Mouse (Mus musculus) intestine, postnatal 0 days (tissue): Measurements from ENCODE around the gene Itgb8. TPM values are rescaled to one million over a fixed set of nuclear protein-coding genes. Genes with fewer than 3 reads are reported as not detected.

Experiments used
- ATAC-seq: fragments of 200-750 bp; cut with Nextera tagmentation; 2 replicates; pipeline ENCODE4 v1.8.0; 2017; ENCODE audit warnings: mild to moderate bottlenecking, moderate TSS enrichment, moderate library complexity
- H3K27ac ChIP-seq: fragments of 300-500 bp; sonication (generic); 2 replicates; pipeline ENCODE4 v1.5.1; 2014; ENCODE audit warnings: mild to moderate bottlenecking, low read depth, low read length, moderate library complexity
- H3K27me3 ChIP-seq: fragments of 300-500 bp; sonication (generic); replicated peaks from 2 replicates; pipeline ENCODE4 v1.6.1; 2014; ENCODE audit warnings: low read length, mixed read lengths; ENCODE audit not compliant: control insufficient read depth, insufficient read depth
- H3K36me3 ChIP-seq: fragments of 300-500 bp; sonication (generic); 2 replicates; pipeline ENCODE4 v1.6.1; 2014; ENCODE audit warnings: mild to moderate bottlenecking, moderate library complexity; ENCODE audit not compliant: control insufficient read depth, insufficient read depth
- H3K4me1 ChIP-seq: fragments of 300-500 bp; sonication (generic); replicated peaks from 2 replicates; pipeline ENCODE4 v1.6.1; 2014; ENCODE audit warnings: antibody characterized with exemption, low read length, mixed read lengths; ENCODE audit not compliant: control insufficient read depth, insufficient read depth
- H3K4me2 ChIP-seq: fragments of 300-500 bp; sonication (generic); replicated peaks from 2 replicates; pipeline ENCODE4 v1.6.1; 2014; ENCODE audit warnings: low read depth, mild to moderate bottlenecking, moderate library complexity
- H3K4me3 ChIP-seq: fragments of 300-500 bp; sonication (generic); 2 replicates; pipeline ENCODE4 v1.5.1; 2014; ENCODE audit warnings: low read depth, low read length
- H3K9ac ChIP-seq: fragments of 300-500 bp; sonication (generic); 2 replicates; pipeline ENCODE4 v1.6.1; 2014; ENCODE audit warnings: mild to moderate bottlenecking, low read depth, low read length
- H3K9me3 ChIP-seq: fragments of 300-500 bp; sonication (generic); 2 replicates; pipeline ENCODE4 v1.6.1; 2016; ENCODE audit warnings: mixed run types; ENCODE audit not compliant: control insufficient read depth
- CTCF ChIP-seq: sonication (generic); IDR thresholded peaks from 2 replicates; pipeline ENCODE4 v1.5.1; 2016; ENCODE audit warnings: low read depth, mild to moderate bottlenecking, control low read depth, antibody characterized with exemption, moderate library complexity
- WGBS: fragments of 180-500 bp; shearing (Covaris S2); extraction: QIAGEN DNeasy Blood & Tissue Kit; methylation state at CpG from one replicate; pipeline ENCODE4 v1.1.7; 2014; 5-methylcytosine and 5-hydroxymethylcytosine counted together
- polyA plus RNA-seq: library from polyadenylated mRNA; unstranded; fragments of >200 nt; fragmentation: Nextera tagmentation; extraction: Ambion mirVana; gene quantifications from 2 replicates; pipeline ENCODE4 v1.2.1, GENCODE M21; 2015

Gene Itgb8
- polyA plus RNA-seq, 1 experiment from 2014 or later, result 1.1 TPM

DNA sequence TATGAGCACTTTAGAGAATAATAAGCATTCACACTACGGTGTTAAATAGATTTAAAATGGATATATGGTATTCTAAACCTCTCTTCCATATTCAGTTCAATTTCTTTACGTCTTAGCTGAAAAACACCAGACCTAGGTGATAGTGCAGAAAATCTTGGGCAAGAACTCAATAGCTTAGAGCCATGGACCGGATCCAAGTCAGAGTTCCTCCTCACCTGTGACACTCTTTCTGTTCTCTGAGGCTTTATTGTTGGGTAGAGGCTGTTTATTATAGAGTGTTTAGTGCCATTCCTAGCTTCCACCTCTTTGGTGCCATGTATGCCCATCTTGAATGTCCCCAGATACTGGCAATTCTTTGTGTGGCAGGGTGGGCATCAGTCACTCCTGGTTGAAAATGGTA lies 25.9 kb upstream of the Itgb8 start:
- no peak overlapping the region for H3K9ac ChIP-seq
- WGBS, result 89% methylated on average over 3 of the region's 3 CpGs
- no peak for ATAC-seq

DNA sequence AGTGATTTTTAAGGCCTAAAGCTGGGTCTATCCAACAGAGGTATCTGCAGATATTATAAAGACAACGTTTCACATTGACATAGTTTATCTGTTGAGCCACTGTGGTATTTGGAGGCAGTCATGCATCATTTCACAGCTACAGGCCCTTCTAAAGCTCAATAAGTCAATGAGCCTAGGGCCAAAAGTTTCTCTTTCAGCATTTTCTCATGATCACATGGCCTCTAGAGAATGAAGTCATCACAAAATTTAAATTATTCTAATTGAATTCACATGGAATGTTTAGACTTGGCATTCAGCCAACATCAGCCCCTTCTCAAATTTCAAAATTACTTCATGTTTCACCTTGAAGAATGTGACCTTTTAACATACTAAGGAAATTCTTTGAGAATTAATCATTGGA lies 10.0 kb upstream of the Itgb8 start:
- H3K27me3 ChIP-seq, result no peaks in the 10 kb centered on the region
- ATAC-seq, result no peak
- H3K27ac ChIP-seq, result no peak overlapping the region
- no peaks in the 10 kb centered on the region for H3K4me1 ChIP-seq
- WGBS, result 47% methylated on average over 1 of the region's 1 CpGs
- no peak overlapping the region for H3K4me3 ChIP-seq
- no peak for TF ChIP-seq CTCF
- no peaks in the 10 kb centered on the region for H3K9me3 ChIP-seq
- no peak overlapping the region for H3K9ac ChIP-seq
- H3K36me3 ChIP-seq, result no peaks in the 10 kb centered on the region
- H3K4me2 ChIP-seq, result no peak overlapping the region

More for the DNA sequence above, 25.9 kb upstream of the Itgb8 start:
- no peak overlapping the region for H3K27ac ChIP-seq
- H3K36me3 ChIP-seq, result no peaks in the 10 kb centered on the region
- H3K9me3 ChIP-seq, result no peaks in the 10 kb centered on the region
- no peak for TF ChIP-seq CTCF
- no peak overlapping the region for H3K4me3 ChIP-seq
- H3K4me1 ChIP-seq, result no peaks in the 10 kb centered on the region
- no peak overlapping the region for H3K4me2 ChIP-seq
- no peaks in the 10 kb centered on the region for H3K27me3 ChIP-seq

DNA sequence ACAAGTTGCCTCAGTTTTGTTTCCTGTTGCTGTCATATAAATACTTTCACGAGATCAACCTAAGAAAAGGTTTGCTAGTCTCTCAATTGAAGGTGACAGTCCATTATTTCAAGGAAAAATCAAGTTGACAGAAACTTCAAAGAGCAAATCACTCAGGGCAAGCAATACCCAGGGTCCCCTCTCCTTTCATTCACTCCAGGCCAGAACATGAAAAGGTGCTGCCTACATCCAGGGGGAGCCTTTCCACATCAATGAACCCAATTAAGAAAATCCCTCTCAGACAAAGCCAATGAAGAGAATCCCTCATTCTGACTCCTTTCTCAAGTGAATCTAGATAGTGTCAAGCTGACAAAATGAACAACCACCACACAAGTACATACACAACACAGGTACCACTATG lies 2.5 kb upstream of the Itgb8 start:
- H3K27me3 ChIP-seq, result peaks cover 7% of the 10 kb centered on the region; the same call in 1 of the 2 replicates
- H3K4me3 ChIP-seq, result no peak overlapping the region
- WGBS, result 66% methylated on average over 1 of the region's 1 CpGs

DNA sequence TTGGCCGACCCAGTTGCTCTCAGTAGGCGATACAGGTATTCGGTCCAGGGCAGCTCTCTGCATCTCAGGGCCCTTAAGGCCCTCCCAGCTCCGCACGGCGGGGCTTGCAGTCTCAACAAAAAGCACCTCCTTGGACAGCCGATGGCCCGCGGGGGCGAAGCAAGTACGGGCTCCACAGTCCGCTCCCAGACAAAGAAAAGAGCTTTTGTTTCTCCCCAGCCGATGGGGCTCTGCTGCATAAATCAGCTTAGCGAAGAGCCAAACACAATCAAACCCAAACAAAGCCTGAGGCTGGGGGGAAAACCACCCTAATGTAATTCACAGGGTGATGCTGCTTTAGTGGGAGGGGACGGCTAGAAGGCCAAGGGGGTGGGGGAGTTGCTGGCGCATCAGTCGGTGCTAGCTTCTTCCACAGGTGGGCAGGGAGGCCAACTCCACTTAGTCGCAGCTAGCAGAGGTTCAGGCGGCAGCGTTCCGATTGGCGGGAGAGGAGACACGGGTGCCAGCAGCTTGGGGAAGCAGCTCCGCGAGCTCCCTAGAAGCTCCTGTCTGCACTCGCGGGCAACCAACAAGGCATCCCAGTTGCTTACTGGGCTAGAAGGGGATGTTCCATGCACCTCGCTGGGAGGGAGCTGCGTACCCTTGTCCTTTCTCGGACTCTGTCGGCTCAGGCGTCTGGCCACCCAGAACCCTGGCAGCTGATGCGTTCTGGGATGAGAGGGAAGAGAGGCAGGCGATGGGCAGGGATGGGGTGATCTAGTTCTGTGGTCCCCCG lies 494 bp downstream of the Itgb8 start:
- Histone ChIP-seq H3K36me3 (no peaks in the 10 kb centered on the region), H3K4me3 (peak overlapping the region; percentile 47), H3K9me3 (no peaks in the 10 kb centered on the region), H3K27ac (no peak overlapping the region; the same call in 1 of the 2 replicates), H3K4me1 (no peaks in the 10 kb centered on the region), H3K9ac (peak overlapping the region; percentile 55), H3K27me3 (peaks cover 7% of the 10 kb centered on the region; the same call in 1 of the 2 replicates), H3K4me2 (peak overlapping the region; percentile 81)
- peak; percentile 59 for ATAC-seq
- under 1% methylated on average over 35 of the region's 35 CpGs for WGBS
- no peak for TF ChIP-seq CTCF

More for the DNA sequence above, 2.5 kb upstream of the Itgb8 start:
- H3K9me3 ChIP-seq, result no peaks in the 10 kb centered on the region
- H3K27ac ChIP-seq, result no peak overlapping the region
- no peak for ATAC-seq
- H3K36me3 ChIP-seq, result no peaks in the 10 kb centered on the region
- TF ChIP-seq CTCF, result no peak
- H3K9ac ChIP-seq, result no peak overlapping the region
- H3K4me1 ChIP-seq, result no peaks in the 10 kb centered on the region
- H3K4me2 ChIP-seq, result no peak overlapping the region

DNA sequence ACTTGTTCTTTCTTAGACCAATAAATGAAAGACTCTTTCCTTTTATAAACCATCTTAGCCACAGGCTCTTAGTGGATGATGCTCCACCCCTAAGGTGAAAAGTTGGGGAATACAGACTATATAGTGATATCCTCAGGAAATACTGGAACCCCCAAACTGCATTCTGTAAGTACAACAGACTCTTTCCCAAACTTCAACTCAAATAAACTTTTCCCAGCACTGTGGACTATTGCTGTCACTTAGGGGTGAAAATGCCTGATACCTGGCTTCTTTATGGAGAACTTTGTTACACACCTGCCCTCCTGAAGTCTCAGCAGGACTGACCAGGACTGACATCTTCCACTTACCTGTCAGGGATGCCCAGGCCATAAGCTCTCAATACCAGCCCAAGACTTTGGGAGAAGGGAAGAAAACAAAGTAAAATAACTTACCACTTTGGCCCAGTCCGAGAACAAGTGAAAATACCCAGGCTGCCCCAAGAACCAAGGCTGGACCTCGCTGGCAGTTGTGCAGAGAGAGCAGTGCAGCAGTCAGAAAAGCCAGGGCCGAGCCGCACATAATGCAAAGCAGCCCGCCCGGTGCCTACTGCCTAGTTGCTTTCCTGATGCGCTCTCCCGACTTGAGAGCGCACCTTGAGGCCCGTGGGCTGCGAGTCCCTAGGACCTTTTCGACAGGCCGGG lies 1.2 kb downstream of the Itgb8 start:
- peak overlapping the region; percentile 55; the same call in 1 of the 2 replicates for H3K9ac ChIP-seq
- H3K9me3 ChIP-seq, result no peaks in the 10 kb centered on the region
- H3K4me3 ChIP-seq, result peak overlapping the region; percentile 47
- no peak overlapping the region for H3K27ac ChIP-seq
- H3K27me3 ChIP-seq, result peaks cover 7% of the 10 kb centered on the region; the same call in 1 of the 2 replicates
- TF ChIP-seq CTCF, result no peak
- ATAC-seq, result 0 out of 2 replicates have a peak, but pooled peaks have one; percentile 7
- WGBS, result 9% methylated on average over 13 of the region's 13 CpGs
- H3K4me1 ChIP-seq, result no peaks in the 10 kb centered on the region
- H3K36me3 ChIP-seq, result no peaks in the 10 kb centered on the region
- peak overlapping the region; percentile 81 for H3K4me2 ChIP-seq

DNA sequence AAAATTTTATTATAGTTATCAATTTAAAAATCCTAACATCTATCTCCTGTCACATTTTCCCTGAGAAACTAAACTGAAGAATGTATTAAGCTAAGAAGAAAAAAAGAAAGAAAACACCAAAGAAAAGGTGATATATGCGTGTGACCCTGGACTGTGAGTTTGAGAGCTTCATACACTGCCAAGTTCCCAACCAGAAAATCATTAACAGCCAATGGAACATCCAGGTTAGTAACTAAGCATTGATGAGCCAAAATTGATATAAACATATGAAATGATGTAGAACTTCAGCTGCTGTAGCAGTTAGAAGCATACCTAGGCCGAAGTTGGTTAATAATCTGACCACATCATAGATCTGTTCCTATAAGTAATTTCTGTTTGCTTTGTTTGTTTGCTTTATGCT lies 6.8 kb downstream of the Itgb8 start:
- 99% methylated on average over 2 of the region's 2 CpGs for whole genome bisulfite sequencing
- ATAC-seq, result no peak

More for the DNA sequence above, 6.8 kb downstream of the Itgb8 start:
- H3K4me1 ChIP-seq, result no peaks in the 10 kb centered on the region
- no peaks in the 10 kb centered on the region for H3K36me3 ChIP-seq
- H3K4me3 ChIP-seq, result no peak overlapping the region
- H3K9me3 ChIP-seq, result no peaks in the 10 kb centered on the region
- H3K4me2 ChIP-seq, result no peak overlapping the region
- no peak overlapping the region for H3K9ac ChIP-seq
- TF ChIP-seq CTCF, result no peak
- H3K27me3 ChIP-seq, result no peaks in the 10 kb centered on the region
- H3K27ac ChIP-seq, result no peak overlapping the region
